Mouse (Mus musculus) heart, embryonic 15.5 days (tissue): Measurements from ENCODE around the gene Gdf1. TPM values are rescaled to one million over a fixed set of nuclear protein-coding genes. Genes with fewer than 3 reads are reported as not detected.

ENCODE experiments used
- ATAC-seq: fragments of 200-750 bp; cut with Nextera tagmentation; replicated peaks from 2 replicates; pipeline ENCODE4 v1.8.0; 2017; ENCODE audit warnings: low read depth, moderate TSS enrichment; ENCODE audit not compliant: insufficient number of reproducible peaks, insufficient read depth, low FRiP score
- H3K27ac ChIP-seq: fragments of 300-500 bp; sonication (generic); 2 replicates; pipeline ENCODE4 v1.5.1; 2015; ENCODE audit warnings: mild to moderate bottlenecking, inconsistent platforms
- H3K27me3 ChIP-seq: fragments of 300-500 bp; sonication (generic); 2 replicates; pipeline ENCODE4 v1.6.1; 2015; ENCODE audit warnings: inconsistent platforms
- H3K36me3 ChIP-seq: fragments of 300-500 bp; sonication (generic); 2 replicates; pipeline ENCODE4 v1.6.1; 2015; ENCODE audit warnings: mild to moderate bottlenecking, inconsistent platforms
- H3K4me1 ChIP-seq: fragments of 300-500 bp; sonication (generic); replicated peaks from 2 replicates; pipeline ENCODE4 v1.6.1; 2015; ENCODE audit warnings: inconsistent platforms
- H3K4me2 ChIP-seq: fragments of 300-500 bp; sonication (generic); 2 replicates; pipeline ENCODE4 v1.6.1; 2015; ENCODE audit warnings: inconsistent platforms, mild to moderate bottlenecking, moderate library complexity
- H3K4me3 ChIP-seq: fragments of 300-500 bp; sonication (generic); 2 replicates; pipeline ENCODE4 v1.5.1; 2015; ENCODE audit warnings: mild to moderate bottlenecking, inconsistent platforms
- H3K9ac ChIP-seq: fragments of 300-500 bp; sonication (generic); 2 replicates; pipeline ENCODE4 v1.6.1; 2015; ENCODE audit warnings: mild to moderate bottlenecking, inconsistent platforms
- H3K9me3 ChIP-seq: fragments of 300-500 bp; sonication (generic); replicated peaks from 2 replicates; pipeline ENCODE4 v1.6.1; 2016; ENCODE audit warnings: inconsistent platforms
- WGBS: fragments of 180-500 bp; shearing (Covaris S2); methylation state at CpG from one replicate; pipeline ENCODE4 v1.1.7; 2015; ENCODE audit warnings: mixed read lengths; 5-methylcytosine and 5-hydroxymethylcytosine counted together
- polyA plus RNA-seq: library from polyadenylated mRNA; unstranded; fragments of >200 nt; fragmentation: Nextera tagmentation; extraction: Ambion mirVana; gene quantifications from 2 replicates; pipeline ENCODE4 v1.2.1, GENCODE M21; 2015

The Gdf1 gene
- polyA plus RNA-seq, 1 experiment from 2014 or later: 0.31 TPM

DNA sequence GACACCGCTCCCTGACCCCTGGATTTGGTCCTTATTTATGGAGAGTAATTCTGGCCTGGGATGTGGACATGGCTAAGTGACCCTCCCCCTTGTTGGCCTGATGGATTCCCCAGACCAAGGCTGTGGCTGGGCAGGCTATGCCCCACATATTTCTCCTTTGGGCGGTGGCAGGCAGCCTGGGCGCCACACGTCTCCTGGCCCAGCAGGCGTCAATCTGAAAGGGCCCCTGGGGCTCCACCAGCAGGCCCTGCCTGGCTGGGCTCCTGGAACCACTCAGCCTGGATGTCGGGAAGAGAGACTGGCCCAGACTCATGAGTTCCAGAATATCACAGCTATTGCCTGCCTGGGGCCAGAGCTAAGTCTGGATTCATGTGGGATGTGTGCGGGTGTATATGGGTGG lies 40.9 kb downstream of the Gdf1 start:
- peaks cover 45% of the 10 kb centered on the region for H3K27me3 ChIP-seq
- no peak overlapping the region for H3K4me3 ChIP-seq
- ATAC-seq: no peak
- H3K4me2 ChIP-seq: no peak overlapping the region
- no peaks in the 10 kb centered on the region for H3K9me3 ChIP-seq
- no peaks in the 10 kb centered on the region for H3K36me3 ChIP-seq
- H3K27ac ChIP-seq: no peak overlapping the region
- H3K4me1 ChIP-seq: peaks cover 35% of the 10 kb centered on the region
- no peak overlapping the region for H3K9ac ChIP-seq
- 71% methylated on average over 7 of the region's 7 CpGs for WGBS

DNA sequence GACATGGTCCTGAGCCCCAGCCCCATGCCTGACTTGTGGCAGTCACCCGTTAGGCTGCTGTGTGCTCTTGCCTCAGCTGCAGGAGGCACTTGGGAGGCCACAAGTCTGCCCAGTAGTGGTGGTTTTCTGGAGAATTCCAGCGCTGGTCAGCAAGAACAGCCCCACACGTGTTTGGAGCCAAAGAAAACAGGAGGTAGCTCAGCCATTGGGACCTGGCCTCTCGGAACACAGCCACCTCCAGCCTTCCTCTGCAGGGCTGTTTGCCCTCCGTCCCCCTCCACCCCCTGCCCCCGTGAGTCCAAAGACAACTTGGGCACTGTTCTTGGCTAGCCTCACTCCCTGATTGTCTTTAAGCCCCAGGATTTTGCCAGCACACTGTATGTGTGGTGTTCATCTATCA lies 42.3 kb downstream of the Gdf1 start:
- Histone ChIP-seq H3K4me2 (no peak overlapping the region), H3K9me3 (no peaks in the 10 kb centered on the region), H3K4me3 (no peak overlapping the region), H3K36me3 (no peaks in the 10 kb centered on the region), H3K27ac (peak overlapping the region; percentile 55), H3K27me3 (peaks cover 56% of the 10 kb centered on the region), H3K4me1 (peaks cover 47% of the 10 kb centered on the region), H3K9ac (no peak overlapping the region)
- 29% methylated on average over 6 of the region's 6 CpGs for WGBS
- ATAC-seq: no peak

DNA sequence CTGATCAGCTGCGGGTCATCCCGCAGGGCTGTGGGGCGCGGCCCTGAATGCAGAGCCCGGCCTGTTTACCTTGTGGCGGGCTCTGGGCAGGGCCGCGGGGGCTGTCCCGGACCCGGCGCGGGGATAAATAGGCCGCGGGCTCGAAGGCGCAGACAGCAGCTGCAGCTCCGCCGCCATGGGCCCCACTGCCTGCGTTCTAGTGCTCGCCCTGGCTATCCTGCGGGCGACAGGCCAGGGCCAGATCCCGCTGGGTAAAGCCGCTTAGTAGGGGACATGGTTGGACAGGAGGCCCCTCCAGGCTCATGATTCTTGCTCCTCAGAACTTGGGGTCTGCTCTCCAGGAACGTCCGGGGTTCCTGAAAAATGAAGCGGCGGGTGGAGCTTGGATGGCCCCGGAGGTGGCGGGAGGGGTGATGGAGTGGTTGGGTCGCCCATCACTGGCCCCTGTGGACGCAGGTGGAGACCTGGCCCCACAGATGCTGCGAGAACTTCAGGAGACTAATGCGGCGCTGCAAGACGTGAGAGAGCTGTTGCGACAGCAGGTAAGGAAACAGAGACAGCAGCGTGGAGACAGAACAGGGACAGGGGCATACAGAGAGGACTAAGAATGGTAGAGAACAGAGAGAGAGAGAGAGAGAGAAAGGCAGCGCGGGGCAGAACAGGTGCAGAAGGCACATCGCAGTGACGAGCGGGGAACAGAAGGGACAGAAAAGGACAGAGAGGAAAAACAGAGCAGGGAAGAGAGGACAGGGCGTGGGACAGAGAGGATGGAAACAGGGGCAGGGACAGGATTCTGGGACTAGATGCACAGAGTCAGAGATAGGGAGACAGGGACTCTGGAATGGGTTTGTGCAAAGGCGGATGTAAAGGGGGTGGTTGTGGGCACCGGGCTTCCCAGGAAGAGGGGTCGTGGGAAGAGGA lies 44.0 kb downstream of the Gdf1 start, which contains the start of gene Comp:
Gene Comp (plus strand): TSS at position 162 of the 921 bp plus-strand sequence.
- Histone ChIP-seq H3K36me3 (no peaks in the 10 kb centered on the region), H3K4me2 (peak within 1 kb of the TSS; percentile 63), H3K27ac (0 out of 2 replicates have a peak within 1 kb of the TSS, but pooled peaks have one; percentile 16), H3K9me3 (no peaks in the 10 kb centered on the region), H3K4me1 (peaks cover 47% of the 10 kb centered on the region), H3K27me3 (peaks cover 73% of the 10 kb centered on the region), H3K4me3 (peak within 1 kb of the TSS; percentile 44), H3K9ac (no peak within 1 kb of the TSS)
- no peak for ATAC-seq
- WGBS: 5% methylated on average over 47 of the region's 47 CpGs

DNA sequence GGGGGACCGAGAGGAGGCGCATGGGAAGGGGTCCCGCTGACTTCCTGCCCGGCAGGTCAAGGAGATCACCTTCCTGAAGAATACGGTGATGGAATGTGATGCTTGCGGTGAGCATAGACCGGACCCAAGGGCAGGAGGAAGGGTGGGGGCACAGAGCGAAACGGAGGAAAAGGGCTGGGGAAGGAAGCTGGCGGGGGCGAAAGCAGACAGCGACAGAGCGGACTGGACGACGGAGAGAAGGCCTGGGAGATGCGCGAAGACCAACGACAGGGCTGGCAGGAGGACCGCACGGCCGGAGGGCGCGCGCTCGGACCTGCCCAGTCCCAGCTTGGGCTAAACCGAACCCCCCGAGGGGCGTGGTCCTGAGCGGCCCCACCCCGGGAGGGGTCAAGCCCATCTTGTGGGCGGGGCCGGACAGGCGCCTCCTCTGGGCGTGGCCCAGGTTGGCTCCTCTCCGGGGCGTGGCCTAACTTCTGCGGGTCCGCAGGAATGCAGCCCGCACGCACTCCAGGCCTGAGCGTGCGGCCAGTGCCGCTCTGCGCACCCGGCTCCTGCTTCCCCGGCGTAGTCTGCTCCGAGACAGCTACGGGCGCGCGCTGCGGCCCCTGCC lies 44.8 kb downstream of the Gdf1 start:
- ATAC-seq: peak; percentile 70
- H3K36me3 ChIP-seq: no peaks in the 10 kb centered on the region
- H3K27ac ChIP-seq: no peak overlapping the region
- H3K4me3 ChIP-seq: peak overlapping the region; percentile 44
- peak overlapping the region; percentile 63 for H3K4me2 ChIP-seq
- H3K4me1 ChIP-seq: peaks cover 45% of the 10 kb centered on the region
- H3K27me3 ChIP-seq: peaks cover 79% of the 10 kb centered on the region
- no peaks in the 10 kb centered on the region for H3K9me3 ChIP-seq
- H3K9ac ChIP-seq: no peak overlapping the region
- WGBS: 1% methylated on average over 53 of the region's 53 CpGs

DNA sequence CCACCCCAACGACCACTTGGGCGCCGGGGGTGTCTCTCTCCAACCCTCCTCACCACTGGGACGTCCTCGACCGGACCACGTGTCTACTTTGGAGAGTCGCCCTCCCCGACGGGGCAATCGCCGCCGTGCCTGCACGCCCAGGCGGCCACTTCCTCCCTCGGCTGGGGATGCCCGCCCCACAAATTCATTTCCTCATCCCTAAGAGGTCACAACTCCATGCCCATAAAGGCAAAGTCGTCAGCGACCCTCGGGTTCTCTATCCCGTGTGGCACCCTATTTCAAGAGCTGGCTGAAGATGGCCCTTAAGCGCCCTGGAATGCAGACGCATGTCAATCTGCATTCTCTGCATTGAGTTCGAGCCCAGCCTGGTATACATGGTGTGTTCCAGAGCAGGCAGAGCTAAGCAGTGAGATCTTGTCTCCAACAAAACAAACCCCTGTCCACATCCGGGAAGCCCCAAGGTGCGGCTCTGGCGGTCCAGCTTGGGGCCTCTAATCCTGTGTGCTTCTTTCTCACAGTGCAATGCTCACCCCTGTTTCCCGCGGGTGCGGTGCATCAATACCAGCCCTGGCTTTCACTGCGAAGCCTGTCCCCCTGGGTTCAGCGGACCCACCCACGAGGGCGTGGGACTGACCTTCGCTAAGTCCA lies 45.7 kb downstream of the Gdf1 start:
- Histone ChIP-seq H3K9me3 (no peaks in the 10 kb centered on the region), H3K4me3 (peak overlapping the region; percentile 44), H3K27me3 (peaks cover 84% of the 10 kb centered on the region), H3K36me3 (no peaks in the 10 kb centered on the region), H3K27ac (no peak overlapping the region), H3K9ac (no peak overlapping the region), H3K4me2 (peak overlapping the region; percentile 63), H3K4me1 (peaks cover 45% of the 10 kb centered on the region)
- WGBS: 5% methylated on average over 35 of the region's 35 CpGs
- no peak for ATAC-seq

DNA sequence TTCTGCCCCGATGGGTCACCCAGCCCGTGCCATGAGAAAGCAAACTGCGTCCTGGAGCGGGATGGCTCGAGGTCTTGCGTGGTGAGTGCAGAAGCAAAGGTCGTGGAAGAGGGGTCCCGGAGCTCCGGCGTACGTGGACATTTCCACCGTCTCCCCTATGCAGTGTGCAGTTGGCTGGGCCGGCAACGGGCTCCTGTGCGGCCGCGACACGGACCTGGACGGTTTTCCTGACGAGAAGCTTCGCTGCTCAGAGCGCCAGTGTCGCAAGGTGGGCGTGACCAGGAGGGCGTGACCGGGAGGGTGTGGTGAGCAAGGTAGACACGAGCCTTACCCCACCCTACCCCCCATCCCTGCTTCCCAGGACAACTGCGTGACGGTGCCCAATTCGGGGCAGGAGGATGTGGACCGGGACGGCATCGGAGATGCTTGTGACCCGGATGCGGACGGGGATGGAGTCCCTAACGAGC lies 46.7 kb downstream of the Gdf1 start:
- Histone ChIP-seq H3K4me1 (peaks cover 45% of the 10 kb centered on the region), H3K9me3 (no peaks in the 10 kb centered on the region), H3K4me3 (peak overlapping the region; percentile 22), H3K27ac (no peak overlapping the region), H3K4me2 (peak overlapping the region; percentile 25), H3K36me3 (no peaks in the 10 kb centered on the region), H3K27me3 (peaks cover 85% of the 10 kb centered on the region), H3K9ac (no peak overlapping the region)
- no peak for ATAC-seq
- WGBS: 7% methylated on average over 37 of the region's 37 CpGs

DNA sequence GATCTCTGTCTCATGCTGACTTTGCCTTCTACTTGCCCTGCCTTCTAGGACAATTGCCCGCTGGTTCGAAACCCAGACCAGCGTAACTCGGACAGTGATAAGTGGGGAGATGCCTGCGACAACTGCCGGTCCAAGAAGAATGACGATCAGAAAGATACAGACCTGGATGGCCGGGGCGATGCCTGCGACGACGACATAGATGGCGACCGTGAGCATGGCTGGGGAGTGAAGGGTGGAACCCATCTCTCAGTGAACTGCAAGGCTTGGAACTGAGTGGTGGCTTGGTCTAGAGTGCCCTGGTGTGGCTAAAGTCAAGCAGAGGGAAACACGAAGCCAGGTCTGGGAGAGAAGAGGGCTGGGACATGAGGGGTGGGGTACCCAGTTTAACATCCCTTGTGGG lies 47.4 kb downstream of the Gdf1 start:
- no peak for ATAC-seq
- no peak overlapping the region for H3K9ac ChIP-seq
- H3K36me3 ChIP-seq: no peaks in the 10 kb centered on the region
- H3K4me1 ChIP-seq: peaks cover 42% of the 10 kb centered on the region
- H3K4me2 ChIP-seq: no peak overlapping the region
- peaks cover 85% of the 10 kb centered on the region for H3K27me3 ChIP-seq
- H3K27ac ChIP-seq: no peak overlapping the region
- no peaks in the 10 kb centered on the region for H3K9me3 ChIP-seq
- H3K4me3 ChIP-seq: no peak overlapping the region; the same call in 1 of the 2 replicates
- 16% methylated on average over 15 of the region's 15 CpGs for WGBS

DNA sequence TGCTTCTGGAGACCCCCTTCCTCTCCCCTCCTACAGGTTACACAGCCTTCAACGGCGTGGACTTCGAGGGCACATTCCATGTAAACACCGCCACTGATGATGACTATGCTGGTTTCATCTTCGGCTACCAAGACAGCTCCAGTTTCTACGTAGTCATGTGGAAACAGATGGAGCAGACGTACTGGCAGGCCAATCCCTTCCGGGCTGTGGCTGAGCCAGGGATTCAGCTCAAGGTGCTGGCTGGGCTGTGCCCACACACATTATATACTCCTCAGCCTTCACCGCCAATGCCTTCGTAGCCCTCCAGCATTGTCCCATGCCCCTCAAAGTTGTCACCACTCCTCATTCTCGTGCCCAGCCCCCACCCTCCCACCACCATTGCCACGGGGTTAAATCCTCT lies 50.5 kb downstream of the Gdf1 start:
- Histone ChIP-seq H3K4me2 (no peak overlapping the region), H3K4me1 (peaks cover 16% of the 10 kb centered on the region), H3K9ac (no peak overlapping the region), H3K27me3 (peaks cover 56% of the 10 kb centered on the region), H3K36me3 (no peaks in the 10 kb centered on the region), H3K9me3 (no peaks in the 10 kb centered on the region), H3K4me3 (no peak overlapping the region), H3K27ac (no peak overlapping the region)
- no peak for ATAC-seq
- 76% methylated on average over 12 of the region's 12 CpGs for WGBS

Other genes with a start within 250 kb of the Gdf1 start
- 0.03 TPM in 1 of 2 replicates, not detected in the other for gene Hapln4, start 246.4 kb upstream of the Gdf1 start, polyA plus RNA-seq
- 0.16 and 0.71 TPM in 2 replicates for gene Ncan, start 208.9 kb upstream of the Gdf1 start, polyA plus RNA-seq
- gene Nr2c2ap, start 198.5 kb upstream of the Gdf1 start, polyA plus RNA-seq: 29.5 and 35.6 TPM in 2 replicates
- gene Rfxank, start 190.7 kb upstream of the Gdf1 start, polyA plus RNA-seq: 16.5 and 19.9 TPM in 2 replicates
- gene Borcs8, start 190.3 kb upstream of the Gdf1 start, polyA plus RNA-seq: 31.5 and 38.7 TPM in 2 replicates
- 0.28 and 0.44 TPM in 2 replicates for gene Mef2b, start 190.1 kb upstream of the Gdf1 start, polyA plus RNA-seq
- 77.6 and 89.7 TPM in 2 replicates for gene Tmem161a, start 157.5 kb upstream of the Gdf1 start, polyA plus RNA-seq
- gene Slc25a42, start 117.5 kb upstream of the Gdf1 start, polyA plus RNA-seq: 7.6 and 12.5 TPM in 2 replicates
- gene Sugp2, start 95.6 kb upstream of the Gdf1 start, polyA plus RNA-seq: 22.1 and 27.4 TPM in 2 replicates
- 16.4 and 24.0 TPM in 2 replicates for gene Armc6, start 95.4 kb upstream of the Gdf1 start, polyA plus RNA-seq
- 24.2 and 33.6 TPM in 2 replicates for gene Homer3, start 47.0 kb upstream of the Gdf1 start, polyA plus RNA-seq
- 25.2 and 33.6 TPM in 2 replicates for gene Ddx49, start 27.3 kb upstream of the Gdf1 start, polyA plus RNA-seq
- gene Cope, start 27.3 kb upstream of the Gdf1 start, polyA plus RNA-seq: 241 and 335 TPM in 2 replicates
- 1.3 and 2.3 TPM in 2 replicates for gene Cers1, start 14.0 kb upstream of the Gdf1 start, polyA plus RNA-seq
- gene Upf1, start 23.5 kb downstream of the Gdf1 start, polyA plus RNA-seq: 10.5 and 13.4 TPM in 2 replicates
- gene Comp, start 43.7 kb downstream of the Gdf1 start, polyA plus RNA-seq: 2.8 and 4.0 TPM in 2 replicates
- 8.7 and 14.2 TPM in 2 replicates for gene Crtc1, start 109.8 kb downstream of the Gdf1 start, polyA plus RNA-seq
- 8.7 and 12.7 TPM in 2 replicates for gene Klhl26, start 147.2 kb downstream of the Gdf1 start, polyA plus RNA-seq
- gene Tmem59l, start 157.5 kb downstream of the Gdf1 start, polyA plus RNA-seq: 0.24 and 0.96 TPM in 2 replicates
- 3.8 and 11.1 TPM in 2 replicates for gene Crlf1, start 163.3 kb downstream of the Gdf1 start, polyA plus RNA-seq
- 116 and 117 TPM in 2 replicates for gene Rex1bd, start 176.9 kb downstream of the Gdf1 start, polyA plus RNA-seq
- 684 and 768 TPM in 2 replicates for gene Uba52, start 181.0 kb downstream of the Gdf1 start, polyA plus RNA-seq
- gene Fkbp8, start 197.9 kb downstream of the Gdf1 start, polyA plus RNA-seq: 203 and 274 TPM in 2 replicates
- 64.5 and 68.8 TPM in 2 replicates for gene Kxd1, start 198.1 kb downstream of the Gdf1 start, polyA plus RNA-seq
- gene Ell, start 209.6 kb downstream of the Gdf1 start, polyA plus RNA-seq: 10.8 and 15.0 TPM in 2 replicates